Mouse (Mus musculus) erythroblast, embryonic 14.5 days (primary cell): Measurements from ENCODE around the gene Syk. TPM values are rescaled to one million over a fixed set of nuclear protein-coding genes. Genes with fewer than 3 reads are reported as not detected.

Experiments used
- H3K27me3 ChIP-seq: 2 replicates; pipeline ENCODE4 v1.6.1; 2012; ENCODE audit warnings: inconsistent platforms; ENCODE audit not compliant: control insufficient read depth
- H3K36me3 ChIP-seq: 2 replicates; pipeline ENCODE4 v1.6.1; 2012; ENCODE audit warnings: mild to moderate bottlenecking, inconsistent platforms; ENCODE audit not compliant: control insufficient read depth
- H3K4me1 ChIP-seq: 2 replicates; pipeline ENCODE4 v1.6.1; 2012; ENCODE audit warnings: inconsistent platforms; ENCODE audit not compliant: control insufficient read depth
- H3K4me3 ChIP-seq: replicated peaks from 2 replicates; pipeline ENCODE3; 2012; ENCODE audit warnings: moderate library complexity, mild to moderate bottlenecking, inconsistent platforms
- H3K9me3 ChIP-seq: 2 replicates; pipeline ENCODE4 v1.6.1; 2012; ENCODE audit warnings: low read length, inconsistent platforms, mixed read lengths; ENCODE audit not compliant: control insufficient read depth
- GATA1 ChIP-seq: IDR thresholded peaks from 2 replicates; pipeline ENCODE4 v1.6.1; 2012; ENCODE audit warnings: low read length, inconsistent platforms, mixed read lengths
- TAL1 ChIP-seq: IDR thresholded peaks from 3 replicates; pipeline ENCODE4 v1.6.1; 2012; ENCODE audit warnings: low read length, inconsistent platforms, mixed read lengths
- polyA plus RNA-seq: library from polyadenylated mRNA; stranded (reverse); fragments of >175 nt; gene quantifications from 2 replicates; pipeline ENCODE4 v1.2.3, GENCODE M21; 2012

Syk gene
- polyA plus RNA-seq, 1 experiment = 0.13 TPM

GRCm38 (mm10) chr13:52605006-52605405 lies 22.0 kb downstream of the Syk start:
- H3K27me3 ChIP-seq = no peaks in the 10 kb centered on the region
- H3K4me1 ChIP-seq = no peaks in the 10 kb centered on the region
- no peaks in the 10 kb centered on the region for H3K36me3 ChIP-seq
- no peaks in the 10 kb centered on the region for H3K9me3 ChIP-seq
- H3K4me3 ChIP-seq = no peak overlapping the region
- TF ChIP-seq GATA1 (no peak), TAL1 (no peak)

- Histone ChIP-seq H3K4me3 (no peak overlapping the region), H3K4me1 (no peaks in the 10 kb centered on the region)
- TF ChIP-seq GATA1 = no peak
- TF ChIP-seq TAL1 = no peak
These were observed 22.9 kb downstream of the Syk start for GRCm38 (mm10) chr13:52605911-52606310.

GRCm38 (mm10) chr13:52606656-52607275 lies 23.8 kb downstream of the Syk start:
- Histone ChIP-seq H3K36me3 (no peaks in the 10 kb centered on the region), H3K4me3 (no peak overlapping the region), H3K27me3 (no peaks in the 10 kb centered on the region), H3K4me1 (no peaks in the 10 kb centered on the region), H3K9me3 (no peaks in the 10 kb centered on the region)
- TF ChIP-seq GATA1 (no peak), TAL1 (no peak)

More at GRCm38 (mm10) chr13:52605911-52606310, 22.9 kb downstream of the Syk start:
- no peaks in the 10 kb centered on the region for H3K36me3 ChIP-seq
- H3K27me3 ChIP-seq = no peaks in the 10 kb centered on the region
- H3K9me3 ChIP-seq = no peaks in the 10 kb centered on the region

- no peaks in the 10 kb centered on the region for H3K4me1 ChIP-seq
- no peaks in the 10 kb centered on the region for H3K27me3 ChIP-seq
- no peaks in the 10 kb centered on the region for H3K9me3 ChIP-seq
- no peak overlapping the region for H3K4me3 ChIP-seq
- no peaks in the 10 kb centered on the region for H3K36me3 ChIP-seq
- TF ChIP-seq TAL1 (no peak), GATA1 (no peak)
These were observed 25.0 kb downstream of the Syk start for GRCm38 (mm10) chr13:52607964-52608363.

- Histone ChIP-seq H3K9me3 (no peaks in the 10 kb centered on the region), H3K27me3 (no peaks in the 10 kb centered on the region), H3K4me3 (no peak overlapping the region), H3K4me1 (peaks cover 12% of the 10 kb centered on the region), H3K36me3 (no peaks in the 10 kb centered on the region)
- no peak for TF ChIP-seq TAL1
- TF ChIP-seq GATA1 = no peak
These were observed 27.5 kb downstream of the Syk start for GRCm38 (mm10) chr13:52610463-52610862.

GRCm38 (mm10) chr13:52613266-52613665 lies 30.3 kb downstream of the Syk start:
- Histone ChIP-seq H3K4me1 (peaks cover 23% of the 10 kb centered on the region), H3K9me3 (no peaks in the 10 kb centered on the region), H3K4me3 (no peak overlapping the region), H3K36me3 (no peaks in the 10 kb centered on the region), H3K27me3 (no peaks in the 10 kb centered on the region)
- TF ChIP-seq GATA1 (no peak), TAL1 (no peak)

- Histone ChIP-seq H3K4me1 (peaks cover 23% of the 10 kb centered on the region), H3K27me3 (no peaks in the 10 kb centered on the region), H3K36me3 (no peaks in the 10 kb centered on the region), H3K9me3 (no peaks in the 10 kb centered on the region), H3K4me3 (no peak overlapping the region)
- TF ChIP-seq GATA1 = no peak
- TF ChIP-seq TAL1 = no peak
These were observed 32.1 kb downstream of the Syk start for GRCm38 (mm10) chr13:52615085-52615484.

GRCm38 (mm10) chr13:52617096-52617714 lies 34.2 kb downstream of the Syk start:
- Histone ChIP-seq H3K27me3 (no peaks in the 10 kb centered on the region), H3K36me3 (no peaks in the 10 kb centered on the region), H3K4me3 (no peak overlapping the region), H3K9me3 (no peaks in the 10 kb centered on the region), H3K4me1 (peaks cover 23% of the 10 kb centered on the region)
- TF ChIP-seq GATA1 (no peak), TAL1 (no peak)

- no peaks in the 10 kb centered on the region for H3K9me3 ChIP-seq
- no peaks in the 10 kb centered on the region for H3K27me3 ChIP-seq
- no peaks in the 10 kb centered on the region for H3K36me3 ChIP-seq
- peaks cover 20% of the 10 kb centered on the region for H3K4me1 ChIP-seq
- H3K4me3 ChIP-seq = no peak overlapping the region
- TF ChIP-seq GATA1 (no peak), TAL1 (no peak)
These were observed 35.6 kb downstream of the Syk start for GRCm38 (mm10) chr13:52618592-52618991.
